Mouse (Mus musculus): ENCODE measurements around the gene Ascl2. TPM values are rescaled to one million over a fixed set of nuclear protein-coding genes. Genes with fewer than 3 reads are reported as not detected.
A peak's percentile ranks its signal among the peaks of the same experiment; 100 is the strongest.

The Ascl2 gene
- 1.5 and 1.8 TPM in 2 replicates for polyA plus RNA-seq (2014; fragmentation: Nextera tagmentation; extraction: Ambion mirVana)

DNA sequence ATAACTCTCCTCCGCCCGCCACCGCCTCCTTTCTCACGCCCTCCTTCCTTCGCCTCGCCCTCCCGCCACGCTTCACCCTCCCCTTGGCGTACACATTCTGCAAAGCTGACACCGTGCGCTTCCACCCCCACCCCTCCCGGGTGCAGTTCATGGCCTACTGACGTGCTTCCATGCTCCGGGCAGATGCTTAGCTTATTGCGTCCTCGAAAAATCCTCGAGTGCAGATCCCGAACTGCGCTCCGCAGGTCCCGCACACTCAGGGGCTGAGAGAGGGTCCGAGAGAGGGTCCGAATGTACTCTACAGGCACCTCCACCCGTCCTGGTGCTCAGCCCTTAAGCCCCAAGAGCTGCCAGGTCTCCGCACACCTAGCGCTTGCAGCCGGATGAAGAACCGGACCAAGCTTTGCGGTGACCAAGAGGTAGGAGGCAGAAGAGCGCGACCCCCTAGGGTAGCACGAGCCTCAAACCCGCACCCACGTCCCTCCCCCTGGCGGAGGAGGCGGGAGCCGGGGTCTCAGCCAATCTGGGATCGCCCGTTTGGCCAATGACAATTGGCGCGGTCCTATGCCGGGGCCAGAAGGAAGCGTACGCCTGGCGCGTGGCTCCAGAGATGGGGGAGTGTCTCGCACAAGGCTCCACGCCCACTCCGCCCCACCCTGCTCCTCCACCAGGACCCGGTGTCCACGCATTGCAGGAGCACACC, at the start of gene Ascl2:
Ascl2 (minus strand) TSS at position 456 of the 703 bp plus-strand sequence.
- Histone ChIP-seq H3K4me3 (ENCODE audit: low read depth, low read length) (peak within 1 kb of the TSS; percentile 51), H3K9ac (ENCODE audit: low read depth, low read length) (peak within 1 kb of the TSS; percentile 20; the same call in 1 of the 2 replicates), H3K27me3 (replicated peaks; ENCODE audit: control insufficient read depth, insufficient read depth, low read length) (peaks cover 84% of the 10 kb centered on the region), H3K4me2 (peak within 1 kb of the TSS; percentile 73), H3K9me3 (ENCODE audit: control insufficient read depth, low read length) (no peaks in the 10 kb centered on the region), H3K36me3 (ENCODE audit: control insufficient read depth, insufficient read depth, low read length) (no peaks in the 10 kb centered on the region), H3K4me1 (replicated peaks; ENCODE audit: control insufficient read depth, insufficient read depth, low read length) (peaks cover 12% of the 10 kb centered on the region), H3K27ac (ENCODE audit: low read depth, low read length) (no peak within 1 kb of the TSS; the same call in 1 of the 2 replicates)
- ATAC-seq (replicated peaks; ENCODE audit: low FRiP score) = peak; percentile 34; the same call in 1 of the 2 replicates
- peak; percentile 48 for DNase-seq (ENCODE audit: low spot score)
- WGBS = 2% methylated on average over 50 of the region's 51 CpGs

DNA sequence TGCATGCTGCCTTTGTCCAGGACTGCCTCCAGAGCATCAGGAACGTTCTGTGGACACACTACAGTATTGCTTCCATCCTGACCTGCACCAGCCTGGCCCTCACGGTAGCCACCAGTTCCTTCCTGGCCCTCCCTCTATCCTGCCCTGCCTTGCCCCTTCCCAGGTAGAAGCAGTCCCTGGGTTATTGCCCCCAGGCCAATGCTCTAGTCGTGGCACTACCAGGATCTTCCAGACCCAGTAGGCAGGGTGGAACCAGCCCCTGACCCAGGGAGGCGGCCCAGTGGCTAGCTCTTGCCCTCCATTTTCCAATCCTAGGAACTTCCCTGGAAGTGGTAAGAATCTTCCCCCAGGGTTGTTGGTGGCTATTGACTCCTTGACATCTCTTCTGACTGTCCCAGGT, 48.1 kb upstream of the Ascl2 start:
- no peak overlapping the region for H3K4me2 ChIP-seq
- no peak overlapping the region for H3K4me3 ChIP-seq (ENCODE audit: low read depth, low read length)
- H3K27ac ChIP-seq (ENCODE audit: low read depth, low read length) = no peak overlapping the region
- DNase-seq (ENCODE audit: low spot score) (no peak), ATAC-seq (replicated peaks; ENCODE audit: low FRiP score) (no peak)
- no peaks in the 10 kb centered on the region for H3K27me3 ChIP-seq (replicated peaks; ENCODE audit: control insufficient read depth, insufficient read depth, low read length)
- H3K36me3 ChIP-seq (ENCODE audit: control insufficient read depth, insufficient read depth, low read length) = no peaks in the 10 kb centered on the region
- no peaks in the 10 kb centered on the region for H3K9me3 ChIP-seq (ENCODE audit: control insufficient read depth, low read length)
- no peak overlapping the region for H3K9ac ChIP-seq (ENCODE audit: low read depth, low read length)
- H3K4me1 ChIP-seq (replicated peaks; ENCODE audit: control insufficient read depth, insufficient read depth, low read length) = peaks cover 15% of the 10 kb centered on the region
- WGBS = 78% methylated on average over 4 of the region's 4 CpGs

- Histone ChIP-seq H3K4me1 (replicated peaks; ENCODE audit: control insufficient read depth, insufficient read depth, low read length) (peaks cover 18% of the 10 kb centered on the region), H3K9ac (ENCODE audit: low read depth, low read length) (no peak overlapping the region), H3K4me3 (ENCODE audit: low read depth, low read length) (no peak overlapping the region), H3K27ac (ENCODE audit: low read depth, low read length) (no peak overlapping the region), H3K27me3 (replicated peaks; ENCODE audit: control insufficient read depth, insufficient read depth, low read length) (no peaks in the 10 kb centered on the region), H3K9me3 (ENCODE audit: control insufficient read depth, low read length) (no peaks in the 10 kb centered on the region), H3K4me2 (no peak overlapping the region), H3K36me3 (ENCODE audit: control insufficient read depth, insufficient read depth, low read length) (no peaks in the 10 kb centered on the region)
- DNase-seq (ENCODE audit: low spot score) (no peak), ATAC-seq (replicated peaks; ENCODE audit: low FRiP score) (no peak)
- 67% methylated on average over 9 of the region's 9 CpGs for WGBS
Observed at GRCm38 (mm10) chr7:143016424-143017142, 47.5 kb upstream of the Ascl2 start.

DNA sequence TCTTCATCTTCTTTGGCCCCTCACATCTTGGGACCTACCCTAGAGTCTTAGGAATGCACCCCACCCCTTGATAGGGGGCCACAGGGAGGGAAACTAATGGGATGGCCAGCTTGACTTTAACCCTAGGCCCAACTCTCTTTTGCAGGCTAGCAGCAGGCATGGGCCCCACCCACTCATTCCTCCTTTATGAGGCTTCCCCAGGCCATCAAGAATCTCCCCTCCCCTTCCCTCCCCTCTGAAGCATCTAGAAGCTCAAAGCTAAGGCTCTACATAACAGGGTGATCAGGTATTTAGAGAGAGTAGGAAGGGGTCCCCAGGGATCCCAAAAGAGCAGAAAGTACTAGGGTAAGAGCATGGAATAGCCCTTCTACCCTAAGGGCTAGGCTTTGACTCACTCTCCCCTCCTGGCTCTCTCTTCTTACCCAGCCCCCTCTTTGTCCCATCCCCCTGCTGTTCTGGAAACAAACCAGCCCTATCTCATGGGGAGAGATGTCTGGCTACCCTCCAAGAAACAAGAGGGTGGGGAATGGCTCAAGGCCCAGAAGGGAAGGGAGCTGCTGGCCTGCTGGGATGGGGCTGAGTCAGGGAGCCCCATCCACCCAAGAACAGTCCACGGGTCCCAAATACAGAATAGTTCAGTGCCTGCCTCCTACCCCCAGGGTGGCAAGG, 46.8 kb upstream of the Ascl2 start:
- H3K36me3 ChIP-seq (ENCODE audit: control insufficient read depth, insufficient read depth, low read length) = no peaks in the 10 kb centered on the region
- H3K4me2 ChIP-seq = no peak overlapping the region
- no peak overlapping the region for H3K4me3 ChIP-seq (ENCODE audit: low read depth, low read length)
- no peaks in the 10 kb centered on the region for H3K9me3 ChIP-seq (ENCODE audit: control insufficient read depth, low read length)
- DNase-seq (ENCODE audit: low spot score) (no peak), ATAC-seq (replicated peaks; ENCODE audit: low FRiP score) (no peak)
- no peaks in the 10 kb centered on the region for H3K27me3 ChIP-seq (replicated peaks; ENCODE audit: control insufficient read depth, insufficient read depth, low read length)
- H3K27ac ChIP-seq (ENCODE audit: low read depth, low read length) = no peak overlapping the region
- 27% methylated on average over 1 of the region's 1 CpGs for WGBS
- H3K9ac ChIP-seq (ENCODE audit: low read depth, low read length) = no peak overlapping the region
- peaks cover 16% of the 10 kb centered on the region for H3K4me1 ChIP-seq (replicated peaks; ENCODE audit: control insufficient read depth, insufficient read depth, low read length)

DNA sequence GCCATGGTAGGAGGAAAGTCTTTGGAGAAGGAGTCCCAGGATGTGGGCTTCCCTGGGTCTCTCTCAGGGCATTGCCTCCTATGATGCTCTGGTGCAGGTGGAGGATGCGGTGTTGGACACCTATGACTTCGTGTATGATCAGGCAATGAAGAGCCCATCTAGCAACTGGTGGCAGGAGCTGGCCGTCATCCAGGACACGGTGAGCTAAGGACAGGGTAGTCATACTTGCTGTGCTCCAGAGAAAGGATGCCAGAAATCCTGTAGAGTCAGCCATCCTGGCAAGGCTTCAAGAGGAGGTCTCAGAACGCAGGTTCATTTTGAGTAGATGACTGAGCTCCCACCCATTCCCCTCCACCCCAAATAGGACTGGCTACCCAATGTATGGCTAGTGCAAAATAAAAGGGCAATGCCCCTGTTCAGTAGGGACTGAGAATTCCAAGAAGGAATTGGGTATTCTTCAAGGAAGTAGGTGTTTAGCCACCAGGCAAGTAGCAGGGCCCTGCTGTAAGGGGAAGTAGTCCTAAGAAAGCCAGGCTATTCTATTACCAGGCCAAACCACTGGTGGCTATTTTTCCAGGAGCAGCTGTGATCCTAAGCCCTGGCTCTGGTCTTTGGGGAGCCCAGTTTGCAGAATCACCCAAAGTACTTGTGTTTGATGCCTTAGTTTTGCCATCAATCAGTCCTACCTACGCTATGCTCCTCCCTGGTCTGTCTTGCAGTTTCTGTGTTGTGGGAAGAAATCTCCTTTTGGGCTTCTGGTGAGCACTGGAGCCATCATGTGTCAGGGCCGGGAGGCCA, 46.0 kb upstream of the Ascl2 start:
- Histone ChIP-seq H3K4me3 (ENCODE audit: low read depth, low read length) (no peak overlapping the region), H3K4me2 (no peak overlapping the region), H3K27me3 (replicated peaks; ENCODE audit: control insufficient read depth, insufficient read depth, low read length) (no peaks in the 10 kb centered on the region), H3K9me3 (ENCODE audit: control insufficient read depth, low read length) (no peaks in the 10 kb centered on the region), H3K4me1 (replicated peaks; ENCODE audit: control insufficient read depth, insufficient read depth, low read length) (peaks cover 23% of the 10 kb centered on the region), H3K36me3 (ENCODE audit: control insufficient read depth, insufficient read depth, low read length) (no peaks in the 10 kb centered on the region), H3K27ac (ENCODE audit: low read depth, low read length) (no peak overlapping the region; the same call in 1 of the 2 replicates), H3K9ac (ENCODE audit: low read depth, low read length) (no peak overlapping the region)
- ATAC-seq (replicated peaks; ENCODE audit: low FRiP score) (no peak), DNase-seq (ENCODE audit: low spot score) (no peak)
- 83% methylated on average over 7 of the region's 7 CpGs for WGBS

DNA sequence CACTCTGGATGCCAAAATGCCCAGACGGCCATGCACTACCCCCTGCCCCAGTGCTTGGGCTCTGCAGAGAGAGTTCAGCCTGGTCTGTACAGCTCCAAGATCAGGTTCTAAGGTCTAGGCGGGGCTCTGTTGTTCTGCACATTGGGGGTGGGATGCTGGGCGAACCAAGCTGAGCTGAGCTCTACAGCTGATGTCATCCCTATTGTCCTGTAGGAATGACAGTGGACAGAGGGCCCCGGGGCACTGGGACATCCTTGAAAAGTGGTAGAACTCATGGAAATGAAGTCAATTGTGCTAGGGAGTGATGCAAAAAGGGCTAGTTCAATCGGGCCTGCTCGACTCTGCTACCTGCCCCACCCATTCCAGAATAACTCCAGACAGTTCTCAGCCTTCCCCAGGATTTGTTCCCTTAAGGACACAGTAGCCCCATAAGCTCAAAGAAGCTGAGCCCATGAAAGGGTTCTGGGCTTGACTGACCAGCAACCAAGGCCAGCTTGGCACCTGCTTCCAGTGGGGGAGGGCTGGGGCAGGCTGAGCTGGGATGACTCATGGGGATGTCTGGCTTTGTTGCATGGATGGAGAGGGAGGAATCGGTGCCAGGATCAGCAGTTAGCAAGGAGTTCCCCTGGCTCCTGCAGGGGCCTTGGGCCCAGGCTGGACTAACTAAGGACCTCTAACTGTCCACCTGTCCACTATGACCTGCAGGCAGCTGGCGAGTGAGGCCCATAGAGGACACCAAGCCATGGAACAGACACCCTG, 44.5 kb upstream of the Ascl2 start:
- Histone ChIP-seq H3K27me3 (replicated peaks; ENCODE audit: control insufficient read depth, insufficient read depth, low read length) (no peaks in the 10 kb centered on the region), H3K27ac (ENCODE audit: low read depth, low read length) (no peak overlapping the region), H3K4me2 (no peak overlapping the region), H3K9ac (ENCODE audit: low read depth, low read length) (no peak overlapping the region), H3K36me3 (ENCODE audit: control insufficient read depth, insufficient read depth, low read length) (no peaks in the 10 kb centered on the region), H3K4me3 (ENCODE audit: low read depth, low read length) (no peak overlapping the region), H3K9me3 (ENCODE audit: control insufficient read depth, low read length) (no peaks in the 10 kb centered on the region), H3K4me1 (replicated peaks; ENCODE audit: control insufficient read depth, insufficient read depth, low read length) (peaks cover 36% of the 10 kb centered on the region)
- WGBS = 69% methylated on average over 8 of the region's 8 CpGs
- ATAC-seq (replicated peaks; ENCODE audit: low FRiP score) (no peak), DNase-seq (ENCODE audit: low spot score) (no peak)

DNA sequence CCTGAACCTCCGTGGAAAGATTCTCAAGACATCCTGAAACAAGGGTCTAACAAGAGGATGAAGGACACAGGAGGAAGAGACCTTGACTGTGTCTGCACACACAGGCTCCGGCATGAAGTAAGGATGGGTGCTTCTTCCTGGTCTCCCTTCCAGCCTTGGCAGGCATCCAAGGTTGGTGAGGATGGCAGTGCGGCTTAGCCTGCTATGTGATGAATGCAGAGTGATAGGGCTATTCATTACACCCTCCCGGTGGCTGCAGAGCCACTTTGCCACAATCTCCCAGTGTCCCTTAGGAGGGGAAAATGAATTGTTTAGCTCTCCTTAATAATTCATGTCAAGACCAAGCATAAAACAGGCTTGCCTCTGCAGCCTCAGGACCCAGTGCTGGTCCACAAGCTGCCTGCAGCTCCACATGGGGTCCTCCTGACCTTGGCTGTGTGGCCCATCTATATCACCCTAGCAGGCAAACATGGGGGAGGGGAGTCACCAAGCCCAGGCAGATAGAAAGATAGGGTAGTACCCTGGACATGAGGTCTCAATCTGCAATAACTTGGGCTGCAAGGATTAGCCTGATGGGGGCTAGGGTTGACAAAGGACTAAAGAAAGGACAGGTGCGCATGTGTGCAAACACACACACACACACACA, 43.3 kb upstream of the Ascl2 start:
- Histone ChIP-seq H3K9ac (ENCODE audit: low read depth, low read length) (no peak overlapping the region), H3K4me3 (ENCODE audit: low read depth, low read length) (no peak overlapping the region), H3K27me3 (replicated peaks; ENCODE audit: control insufficient read depth, insufficient read depth, low read length) (no peaks in the 10 kb centered on the region), H3K36me3 (ENCODE audit: control insufficient read depth, insufficient read depth, low read length) (no peaks in the 10 kb centered on the region), H3K9me3 (ENCODE audit: control insufficient read depth, low read length) (no peaks in the 10 kb centered on the region), H3K4me2 (no peak overlapping the region), H3K27ac (ENCODE audit: low read depth, low read length) (no peak overlapping the region), H3K4me1 (replicated peaks; ENCODE audit: control insufficient read depth, insufficient read depth, low read length) (peaks cover 44% of the 10 kb centered on the region)
- ATAC-seq (replicated peaks; ENCODE audit: low FRiP score) = no peak
- DNase-seq (ENCODE audit: low spot score) = no peak
- 73% methylated on average over 5 of the region's 5 CpGs for WGBS
